Mouse (Mus musculus) small intestine, adult 2 months (tissue): ENCODE data around the gene Slc26a5.

Experiments used
- CTCF ChIP-seq: fragments of 200-500 bp; IDR thresholded peaks from 2 replicates; pipeline ENCODE4 v1.5.1; 2012; ENCODE audit warnings: low read depth, mild to moderate bottlenecking, control low read depth, inconsistent platforms, low read length, moderate library complexity, mixed read lengths; ENCODE audit not compliant: insufficient replicate concordance, insufficient read length; ENCODE audit errors: extremely low read depth
- POLR2A ChIP-seq: fragments of 200-500 bp; IDR thresholded peaks from 2 replicates; pipeline ENCODE4 v1.6.1; 2012; ENCODE audit warnings: low read depth, mild to moderate bottlenecking, control low read depth, inconsistent platforms, low read length, moderate library complexity

DNA sequence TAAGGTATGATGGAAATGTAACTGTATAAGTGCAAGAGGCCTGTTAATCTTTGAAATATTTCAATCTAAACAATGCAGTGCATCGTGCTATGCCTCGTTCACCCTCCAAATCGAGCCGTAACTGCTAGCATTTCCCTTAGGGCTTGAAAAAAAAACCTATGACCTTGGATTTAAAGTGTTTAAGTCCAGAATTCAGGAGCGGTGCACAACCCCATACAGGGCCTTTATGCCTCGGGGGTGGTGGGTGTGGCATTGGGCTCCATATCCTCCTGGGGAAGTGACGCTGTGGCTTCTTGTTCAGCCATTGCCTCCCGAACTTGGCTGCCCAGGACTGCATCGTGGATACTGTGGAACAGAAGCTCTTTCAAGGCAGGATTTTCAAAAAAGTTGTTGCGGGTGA lies 54.5 kb downstream of the Slc26a5 start:
- no peak for TF ChIP-seq POLR2A
- no peak for TF ChIP-seq CTCF
